Mouse (Mus musculus): Measurements from ENCODE around the gene Zan.
A peak's percentile ranks its signal among the peaks of the same experiment; 100 is the strongest.

Gene Zan

GRCm38 (mm10) chr5:137410066-137410465 lies 66.8 kb downstream of the Zan start:
- no peak for DNase-seq

- no peak for DNase-seq
These were observed 67.4 kb downstream of the Zan start for GRCm38 (mm10) chr5:137409451-137409850.

DNA sequence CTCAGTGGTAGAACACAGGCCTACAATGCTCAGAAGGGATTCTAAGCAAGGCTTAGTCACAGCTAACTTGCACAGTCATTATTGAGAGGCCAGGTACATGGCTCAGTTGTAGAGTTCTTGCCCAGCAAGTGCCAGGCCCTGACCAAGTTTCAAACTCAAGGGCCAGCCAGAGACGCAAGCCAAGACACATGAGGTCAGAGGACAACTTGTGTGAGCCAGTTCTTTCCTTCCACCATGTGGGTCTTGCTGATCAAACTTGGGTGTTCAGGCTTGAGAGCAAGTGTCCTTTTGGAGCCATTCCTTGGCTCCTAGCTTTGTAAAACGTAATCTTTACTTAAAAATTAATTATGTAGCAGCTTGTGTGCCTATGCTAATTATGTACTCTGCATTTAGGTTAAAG lies 72.8 kb downstream of the Zan start:
- DNase-seq = no peak

DNA sequence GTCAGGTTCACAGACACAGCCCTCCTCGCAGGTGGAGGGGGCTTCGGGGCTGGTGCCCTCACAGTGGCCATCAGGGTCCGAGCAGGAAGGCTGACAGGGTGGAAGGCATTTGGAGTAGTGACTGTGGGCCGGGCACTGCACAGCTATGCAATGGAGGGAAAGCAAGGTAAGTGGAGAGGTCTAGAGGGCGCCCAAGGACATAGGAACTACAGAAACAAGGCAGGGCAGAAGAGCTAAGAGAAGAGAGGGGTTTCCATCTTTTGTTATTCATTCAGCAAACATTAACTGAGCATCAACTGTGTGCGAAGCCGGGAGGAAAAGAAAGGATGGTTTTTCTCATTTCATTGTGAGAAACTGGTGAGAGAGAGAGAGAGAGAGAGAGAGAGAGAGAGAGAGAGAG lies 82.4 kb downstream of the Zan start:
- DNase-seq = no peak

- no peak for DNase-seq
These were observed 85.2 kb downstream of the Zan start for GRCm38 (mm10) chr5:137391641-137392040.

DNA sequence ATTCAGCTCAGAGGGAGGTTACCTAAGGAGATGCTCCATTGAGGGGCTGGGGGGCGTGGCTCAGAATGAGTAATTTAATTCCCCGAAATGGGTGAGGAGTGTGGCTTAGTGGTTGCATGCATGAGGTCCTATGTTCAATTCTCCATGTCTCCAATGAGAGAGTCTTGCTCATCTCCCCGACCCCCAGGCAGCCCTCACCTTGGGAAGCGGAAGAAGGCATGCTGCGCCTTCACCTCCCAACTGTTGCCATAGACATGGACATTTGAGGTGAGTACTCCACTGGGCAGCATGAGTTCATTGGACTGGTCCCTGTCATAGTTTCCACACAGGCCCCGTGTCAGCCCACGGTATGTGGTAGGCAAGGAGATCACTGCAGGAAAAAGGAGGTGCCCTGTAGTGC lies 90.2 kb downstream of the Zan start:
- no peak for DNase-seq

- no peak for DNase-seq
These were observed 93.4 kb downstream of the Zan start for GRCm38 (mm10) chr5:137383441-137383840.

DNA sequence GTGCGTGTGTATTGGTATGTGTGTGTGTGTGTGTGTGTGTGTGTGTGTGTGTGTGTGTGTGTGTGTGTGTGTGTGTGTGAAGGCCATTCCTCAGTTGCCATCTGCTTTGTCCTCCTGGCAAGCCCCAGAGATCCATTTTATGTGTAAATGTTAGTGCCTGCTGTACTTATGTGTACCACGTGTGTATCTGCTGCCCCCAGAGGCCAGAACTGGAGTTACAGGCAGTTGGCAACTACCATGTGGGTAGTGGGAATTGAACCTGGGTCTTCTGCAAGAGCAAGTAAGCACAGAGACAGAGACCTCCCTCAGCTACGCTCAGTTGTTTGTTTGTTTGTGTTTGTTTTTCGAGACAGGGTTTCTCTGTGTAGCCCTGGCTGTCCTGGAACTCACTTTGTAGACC lies 95.7 kb downstream of the Zan start:
- peak; percentile 18 for DNase-seq

DNA sequence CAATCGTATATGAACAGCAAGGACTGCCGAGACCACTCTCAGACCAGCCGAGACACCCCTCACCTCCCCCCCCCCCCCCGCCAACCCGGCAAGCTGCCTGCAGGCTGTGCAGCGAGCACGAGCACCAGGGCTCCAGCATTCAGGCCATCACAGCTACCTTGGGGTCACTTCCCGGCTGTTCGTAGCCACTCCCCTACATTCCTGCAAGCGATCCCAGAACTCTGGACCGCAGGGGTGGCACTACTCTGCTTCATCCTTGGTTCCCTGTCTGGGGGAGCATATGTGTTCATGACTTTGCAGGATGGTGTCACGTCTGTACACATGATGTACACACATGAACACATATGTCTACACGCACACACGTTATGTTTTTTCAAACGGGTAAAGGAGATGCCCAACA lies 99.3 kb downstream of the Zan start:
- no peak for DNase-seq

- DNase-seq = no peak
These were observed 99.7 kb downstream of the Zan start for GRCm38 (mm10) chr5:137377176-137377575.

DNA sequence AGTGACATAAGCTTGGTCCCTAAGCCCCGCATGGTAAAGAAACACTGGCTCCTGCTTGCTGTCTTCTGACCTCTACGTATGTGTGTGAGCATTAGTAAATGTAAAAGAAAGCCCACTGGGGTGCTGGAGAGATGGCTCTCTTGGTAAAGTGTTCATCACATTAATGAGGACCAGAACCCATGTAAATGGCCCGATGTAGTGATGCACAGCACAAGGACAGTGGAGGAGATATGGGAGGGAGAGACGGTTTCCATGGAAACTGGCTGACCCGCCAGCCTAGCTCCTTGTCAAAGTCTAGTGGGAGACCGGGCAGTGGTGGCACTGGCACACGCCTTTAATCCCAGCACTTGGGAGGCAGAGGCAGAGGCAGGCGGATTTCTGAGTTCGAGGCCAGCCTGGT lies 100.1 kb downstream of the Zan start:
- DNase-seq = no peak

DNA sequence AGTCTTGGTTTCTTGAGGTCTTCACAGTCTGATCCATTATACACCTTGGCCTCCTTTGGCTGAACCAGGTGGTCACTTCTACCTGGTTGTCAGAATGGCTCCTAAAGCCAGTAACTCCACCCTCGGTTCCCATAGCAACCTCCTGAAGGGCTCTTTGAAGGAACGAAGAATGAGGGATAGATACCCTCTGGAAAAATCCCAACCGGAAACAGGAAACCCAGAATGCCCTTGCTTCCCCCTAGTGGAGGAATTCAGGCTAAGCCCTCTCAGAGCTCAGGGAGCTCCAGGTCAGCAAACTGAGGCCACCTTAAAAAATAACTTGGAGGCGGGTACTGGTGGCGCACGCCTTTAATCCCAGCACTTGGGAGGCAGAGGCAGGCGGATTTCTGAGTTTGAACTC lies 100.7 kb downstream of the Zan start:
- DNase-seq = no peak

DNA sequence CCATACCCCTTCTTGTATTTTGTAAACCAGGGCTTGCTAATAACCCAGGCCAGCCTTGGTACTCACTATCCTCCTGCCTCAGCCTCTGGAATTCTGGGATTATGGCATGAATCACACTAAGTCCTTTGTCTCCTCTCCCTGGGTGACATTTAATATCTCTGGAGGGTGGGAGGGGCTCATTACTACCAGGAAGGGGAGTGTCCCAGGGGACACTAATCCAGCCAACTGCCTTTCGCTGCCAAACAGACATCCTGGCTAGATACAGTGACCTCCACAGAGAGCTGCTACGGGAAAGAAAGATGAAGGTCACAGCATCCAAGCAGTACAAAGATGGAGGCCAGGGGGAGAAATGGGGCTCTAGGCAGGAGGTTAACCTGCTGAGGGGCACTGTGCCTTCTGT lies 101.2 kb downstream of the Zan start:
- DNase-seq = no peak

DNA sequence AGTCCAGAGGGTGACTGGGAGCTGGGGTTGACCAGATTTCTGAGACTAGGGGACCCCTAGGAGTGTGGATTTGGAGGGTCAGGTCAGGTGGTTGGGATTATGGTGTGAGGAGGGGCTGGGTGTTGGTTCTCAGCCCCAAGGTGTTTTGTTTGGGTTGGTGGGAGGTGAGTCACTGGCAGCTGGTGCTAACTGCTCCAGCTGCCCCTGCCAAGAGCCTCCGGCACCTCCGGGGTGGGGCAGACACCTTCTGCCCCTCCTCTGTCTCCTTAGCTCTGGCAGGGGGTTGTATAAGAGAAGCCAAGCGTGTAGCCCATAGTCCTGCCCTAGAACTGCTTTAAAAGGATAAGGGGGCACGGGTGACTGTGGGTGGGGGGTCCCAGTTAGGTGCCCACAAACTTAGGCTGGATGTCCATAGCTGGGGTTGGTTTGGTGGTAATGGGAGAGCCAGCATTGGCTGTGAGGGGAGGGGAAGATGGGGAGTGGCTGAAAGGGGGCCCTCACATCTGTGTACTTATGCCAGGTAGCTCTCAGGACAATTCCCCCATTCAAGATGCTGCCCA lies 102.3 kb downstream of the Zan start:
- DNase-seq = no peak

DNA sequence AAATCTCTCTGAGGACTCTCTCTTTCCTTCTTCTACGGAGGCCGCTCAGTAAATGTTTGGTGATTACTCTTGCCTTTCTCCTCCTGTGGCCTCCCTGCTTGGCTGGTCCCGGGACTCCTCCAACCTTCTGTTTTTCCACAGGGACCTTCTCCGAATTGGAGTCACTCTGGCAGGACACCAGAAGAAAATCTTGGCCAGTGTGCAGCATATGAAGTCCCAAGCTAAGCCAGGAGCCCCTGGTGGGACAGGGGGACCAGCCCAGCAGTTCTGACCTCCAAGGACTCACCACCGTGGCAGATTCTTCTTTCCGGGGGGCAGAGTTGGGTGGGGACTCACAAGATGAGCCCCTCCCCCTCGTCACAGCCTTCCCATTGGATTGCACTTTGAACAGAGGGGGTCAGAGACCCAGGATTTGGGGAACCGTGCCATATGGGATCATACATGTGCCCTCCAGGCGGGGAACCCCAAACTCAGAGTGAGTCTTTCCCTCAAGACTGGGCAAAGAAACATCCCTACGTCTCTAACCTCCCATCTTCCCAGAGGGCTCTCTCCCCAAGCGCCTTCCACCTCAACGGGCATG lies 103.4 kb downstream of the Zan start:
- DNase-seq = no peak

DNA sequence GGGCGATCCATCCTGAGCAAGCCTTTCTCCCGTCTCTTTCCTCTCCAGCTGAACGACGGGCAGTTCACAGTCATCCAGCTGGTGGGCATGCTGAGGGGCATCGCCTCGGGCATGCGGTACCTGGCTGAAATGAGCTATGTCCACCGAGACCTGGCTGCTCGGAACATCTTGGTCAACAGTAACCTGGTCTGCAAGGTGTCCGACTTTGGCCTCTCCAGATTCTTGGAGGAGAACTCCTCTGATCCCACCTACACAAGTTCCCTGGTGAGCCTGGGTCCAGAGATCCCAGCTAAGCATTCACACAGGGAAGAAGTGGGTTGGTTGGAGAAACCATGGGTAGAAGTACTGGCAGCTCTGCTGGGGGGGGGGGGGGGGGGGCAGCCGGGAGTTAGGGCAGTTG lies 107.2 kb downstream of the Zan start:
- no peak for DNase-seq

DNA sequence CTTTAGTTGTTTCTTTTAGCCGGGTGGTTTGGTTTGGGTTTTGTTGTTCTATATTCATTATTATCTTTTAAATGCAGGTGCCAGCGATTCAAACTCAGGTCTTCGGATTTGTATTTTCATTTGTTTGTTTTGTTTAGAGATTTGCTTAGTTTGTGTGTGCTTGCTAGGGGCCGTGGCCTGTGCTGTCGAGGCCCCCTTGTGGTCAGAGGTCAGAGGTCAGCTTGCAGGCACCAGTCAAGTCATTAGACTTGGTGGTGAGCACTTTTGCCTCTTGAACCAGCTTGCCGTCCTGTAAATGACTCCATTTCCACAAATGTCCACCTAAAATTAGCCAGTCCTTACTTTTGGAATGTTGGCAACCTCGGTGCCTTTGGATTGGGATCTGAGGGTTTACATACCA lies 118.5 kb downstream of the Zan start:
- no peak for DNase-seq

- DNase-seq = no peak
These were observed 122.8 kb downstream of the Zan start for GRCm38 (mm10) chr5:137354091-137354490.

GRCm38 (mm10) chr5:137352011-137352975 lies 124.6 kb downstream of the Zan start:
- DNase-seq = no peak

GRCm38 (mm10) chr5:137351394-137351793 lies 125.5 kb downstream of the Zan start:
- no peak for DNase-seq

DNA sequence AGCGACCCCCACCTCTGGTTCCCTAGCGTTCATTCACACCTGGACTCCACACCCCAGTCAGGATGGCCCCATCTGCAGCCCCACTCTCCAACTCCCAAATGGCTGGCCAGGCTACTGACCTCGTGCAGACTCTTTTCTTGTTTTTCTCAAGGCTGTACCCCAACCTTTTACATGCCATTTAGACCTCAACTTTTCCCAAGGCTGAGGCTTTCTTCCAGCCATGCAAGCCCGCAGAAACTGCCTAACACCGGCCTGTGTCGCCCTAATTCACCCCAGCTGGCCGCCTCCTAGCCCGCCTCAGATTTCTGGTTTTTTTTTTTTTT lies 125.8 kb downstream of the Zan start:
- DNase-seq = no peak

DNA sequence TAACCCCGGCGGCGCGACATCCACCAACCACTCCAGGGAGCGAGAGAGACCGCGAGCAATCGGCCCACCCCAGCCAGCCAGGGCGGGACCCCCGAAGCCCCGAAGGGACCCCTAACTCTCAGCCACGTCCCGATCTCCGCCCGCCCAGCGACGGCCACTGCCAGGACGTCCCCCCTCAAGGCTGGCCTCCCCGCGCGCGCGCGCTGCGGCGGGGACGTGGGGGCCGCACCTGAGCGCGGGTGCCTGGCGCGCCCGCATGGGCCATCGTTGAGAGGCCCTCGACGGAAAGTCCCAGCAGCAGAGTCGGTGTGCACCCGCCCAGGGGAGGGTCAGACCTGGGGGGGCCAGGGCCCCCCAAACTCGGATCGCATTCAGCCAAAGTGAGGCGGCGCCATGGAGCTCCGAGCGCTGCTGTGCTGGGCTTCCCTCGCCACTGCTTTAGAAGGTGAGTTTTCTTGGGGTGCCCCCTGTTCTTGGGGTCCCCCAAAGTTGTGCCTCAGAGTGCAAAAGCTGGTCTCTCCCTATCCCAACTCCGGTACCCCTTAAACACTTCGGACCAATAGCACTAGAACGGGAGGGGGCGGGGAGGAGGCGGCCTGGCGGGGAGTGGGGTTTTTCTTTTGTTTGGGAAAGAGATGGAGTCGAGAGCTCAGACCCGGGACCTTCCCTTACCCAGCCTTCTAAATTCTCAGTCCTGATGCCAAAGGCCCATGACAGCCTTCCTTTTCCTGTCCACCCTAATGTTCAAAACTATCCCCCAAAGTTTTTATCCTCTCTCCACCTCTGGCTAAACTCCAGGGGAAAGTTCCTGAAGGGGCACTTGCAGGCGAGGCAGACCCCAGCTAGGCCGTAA lies 126.4 kb downstream of the Zan start:
- no peak for DNase-seq

Data from right cerebral cortex, adult 18-20 months (tissue).